Mouse (Mus musculus) heart, postnatal 0 days (tissue): ENCODE measurements at regions not wholly inside any gene's neighbourhood (a gene's known extent, or its start where the extent isn't known, plus 50 kb on each side); places are given as distances from the start of the nearest gene placed in this dataset. TPM values are rescaled to one million over a fixed set of nuclear protein-coding genes. Genes with fewer than 3 reads are reported as not detected.

Source experiments
- ATAC-seq: fragments of 200-750 bp; cut with Nextera tagmentation; 2 replicates; pipeline ENCODE4 v1.8.0; 2017; ENCODE audit warnings: low read depth, moderate number of reproducible peaks, moderate library complexity; ENCODE audit not compliant: insufficient read depth
- DNase-seq: peaks from one replicate; pipeline ENCODE4 v3.0.0-alpha.2; 2016; ENCODE audit warnings: low spot score
- H3K27ac ChIP-seq: fragments of 300-500 bp; sonication (generic); 2 replicates; pipeline ENCODE4 v1.5.1; 2014; ENCODE audit warnings: low read depth, mild to moderate bottlenecking
- H3K27me3 ChIP-seq: fragments of 300-500 bp; sonication (generic); 2 replicates; pipeline ENCODE4 v1.6.1; 2014; ENCODE audit warnings: low read length, mixed read lengths; ENCODE audit not compliant: control insufficient read depth, insufficient read depth
- H3K36me3 ChIP-seq: fragments of 300-500 bp; sonication (generic); replicated peaks from 2 replicates; pipeline ENCODE4 v1.6.1; 2014; ENCODE audit warnings: low read length, mixed read lengths; ENCODE audit not compliant: control insufficient read depth, insufficient read depth
- H3K4me1 ChIP-seq: fragments of 300-500 bp; sonication (generic); 2 replicates; pipeline ENCODE4 v1.6.1; 2014; ENCODE audit warnings: antibody characterized with exemption; ENCODE audit not compliant: control insufficient read depth, insufficient read depth
- H3K4me2 ChIP-seq: fragments of 300-500 bp; sonication (generic); 2 replicates; pipeline ENCODE4 v1.6.1; 2014; ENCODE audit warnings: low read depth, mild to moderate bottlenecking, low read length, moderate library complexity
- H3K4me3 ChIP-seq: fragments of 300-500 bp; sonication (generic); 2 replicates; pipeline ENCODE4 v1.5.1; 2014; ENCODE audit warnings: low read depth, low read length
- H3K9ac ChIP-seq: fragments of 300-500 bp; sonication (generic); replicated peaks from 2 replicates; pipeline ENCODE4 v1.6.1; 2014; ENCODE audit warnings: low read depth, low read length, mixed read lengths
- H3K9me3 ChIP-seq: fragments of 300-500 bp; sonication (generic); replicated peaks from 2 replicates; pipeline ENCODE4 v1.6.1; 2016; ENCODE audit warnings: low read length; ENCODE audit not compliant: control insufficient read depth
- CTCF ChIP-seq: IDR thresholded peaks from 2 replicates; pipeline ENCODE4 v1.5.1; 2016; ENCODE audit warnings: antibody characterized with exemption, control low read depth, low read depth
- EP300 ChIP-seq: IDR thresholded peaks from 2 replicates; pipeline ENCODE4 v1.6.1; 2016; ENCODE audit warnings: antibody characterized with exemption, low read depth
- WGBS: fragments of 180-500 bp; shearing (Covaris S2); extraction: QIAGEN DNeasy Blood & Tissue Kit; methylation state at CpG from one replicate; pipeline ENCODE4 v1.1.7; 2014; 5-methylcytosine and 5-hydroxymethylcytosine counted together
- microRNA counts: library from miRNA; unstranded; fragments of <30 nt; microRNA quantifications from one replicate; lab custom pipeline; 2015
- microRNA-seq: library from miRNA; unstranded; fragments of <30 nt; microRNA quantifications from one replicate; pipeline ENCODE4, GENCODE M21; 2016

DNA sequence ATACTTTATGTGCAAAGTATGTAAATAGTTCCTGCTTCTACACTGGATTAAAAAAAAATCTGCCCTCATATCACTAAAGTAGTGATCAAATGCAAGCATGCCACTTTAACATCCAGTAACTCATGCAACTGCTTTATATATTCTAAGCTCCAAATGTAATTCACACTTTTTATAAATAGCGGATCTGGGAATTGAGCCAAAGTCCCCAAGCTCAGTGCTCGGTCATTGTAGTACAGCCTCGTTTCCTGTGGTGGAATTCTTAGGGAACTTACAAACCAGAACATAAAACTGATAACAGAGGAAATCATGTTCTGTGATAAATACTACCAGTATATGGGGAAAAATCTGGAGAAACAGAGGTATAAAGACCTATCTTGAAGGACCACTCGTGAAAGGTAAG, 690.1 kb upstream of the Tmpo start:
- 4% methylated on average over 4 of the region's 4 CpGs for WGBS
- Histone ChIP-seq H3K9ac (no peak overlapping the region), H3K27me3 (no peaks in the 10 kb centered on the region), H3K36me3 (no peaks in the 10 kb centered on the region), H3K4me1 (no peaks in the 10 kb centered on the region; the same call in 1 of the 2 replicates), H3K9me3 (no peaks in the 10 kb centered on the region), H3K4me2 (no peak overlapping the region), H3K4me3 (no peak overlapping the region), H3K27ac (no peak overlapping the region)
- DNase-seq (peak; percentile 69), ATAC-seq (no peak)
- TF ChIP-seq EP300 = no peak
- TF ChIP-seq CTCF = no peak

DNA sequence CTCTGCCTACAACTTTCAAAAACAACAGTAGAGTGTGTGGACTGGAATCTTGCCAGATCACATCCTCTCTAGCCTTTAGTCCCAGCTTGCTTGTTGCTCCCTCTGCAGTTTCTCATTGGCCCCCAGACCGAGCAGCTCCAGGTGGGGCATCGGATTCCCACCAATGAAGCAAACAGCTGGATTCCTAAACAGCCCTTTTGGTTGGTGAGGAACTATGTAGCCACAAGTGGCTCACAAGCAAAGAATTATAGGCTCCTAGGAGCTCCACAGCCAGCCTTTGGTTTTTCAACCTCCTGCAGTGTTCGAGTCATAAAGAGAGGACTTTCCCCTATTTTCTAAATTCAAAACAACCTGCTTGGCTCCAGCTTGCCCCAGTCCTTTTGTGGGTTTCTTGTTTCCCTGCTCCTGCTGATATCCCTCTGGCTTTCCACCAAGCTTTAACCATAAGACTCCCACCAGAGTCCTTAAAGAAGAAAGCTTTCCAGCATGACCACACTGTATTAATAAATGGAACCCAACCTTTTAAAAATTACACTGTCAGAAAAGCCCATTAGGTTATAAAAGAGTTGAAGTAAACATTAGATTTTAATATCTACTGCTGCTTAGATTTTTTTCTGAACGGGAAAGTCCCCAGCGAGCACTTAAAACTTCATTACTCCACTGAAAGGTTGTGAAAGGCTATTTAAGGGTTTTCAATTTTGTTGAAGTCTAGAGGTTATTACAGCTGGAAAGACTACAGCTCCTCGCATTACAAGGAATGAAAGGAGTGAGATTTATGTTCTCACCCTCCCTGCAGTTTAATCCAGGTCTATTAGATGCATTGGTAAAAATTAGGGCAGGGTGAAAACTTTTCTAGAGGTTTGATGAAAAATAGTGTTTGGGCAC, 677.8 kb upstream of the Tmpo start:
- Histone ChIP-seq H3K36me3 (no peaks in the 10 kb centered on the region), H3K27me3 (no peaks in the 10 kb centered on the region), H3K27ac (no peak overlapping the region), H3K4me1 (no peaks in the 10 kb centered on the region), H3K9ac (no peak overlapping the region), H3K4me2 (no peak overlapping the region), H3K4me3 (no peak overlapping the region), H3K9me3 (no peaks in the 10 kb centered on the region; the same call in 1 of the 2 replicates)
- TF ChIP-seq CTCF = no peak
- ATAC-seq (no peak), DNase-seq (no peak)
- WGBS = 52% methylated on average over 6 of the region's 6 CpGs

DNA sequence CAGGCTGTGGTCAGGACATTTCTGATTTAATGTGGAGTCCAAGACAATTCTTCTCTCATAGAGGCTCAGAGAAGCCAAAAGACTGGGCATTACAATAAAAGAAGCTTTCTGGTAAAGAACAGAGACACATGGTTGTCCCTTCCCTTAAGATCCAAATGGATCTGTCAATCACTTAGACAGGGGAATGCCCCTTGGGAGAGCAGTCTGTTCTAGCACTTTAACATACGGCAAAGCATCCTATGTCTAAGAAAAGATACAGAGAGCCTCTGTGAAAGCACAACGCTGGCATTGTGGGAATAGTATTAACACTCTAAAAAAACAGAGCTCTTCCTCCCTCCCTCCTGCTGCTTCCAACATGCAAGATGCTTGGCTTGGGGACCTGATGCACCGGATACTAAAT, 646.0 kb upstream of the Tmpo start:
- TF ChIP-seq EP300 = no peak
- TF ChIP-seq CTCF = no peak
- H3K9ac ChIP-seq = no peak overlapping the region
- H3K27ac ChIP-seq = no peak overlapping the region
- no peaks in the 10 kb centered on the region for H3K4me1 ChIP-seq
- WGBS = 57% methylated on average over 3 of the region's 3 CpGs
- H3K36me3 ChIP-seq = no peaks in the 10 kb centered on the region
- DNase-seq = no peak
- ATAC-seq = no peak
- H3K4me2 ChIP-seq = no peak overlapping the region
- H3K9me3 ChIP-seq = no peaks in the 10 kb centered on the region
- H3K4me3 ChIP-seq = no peak overlapping the region
- no peaks in the 10 kb centered on the region for H3K27me3 ChIP-seq

DNA sequence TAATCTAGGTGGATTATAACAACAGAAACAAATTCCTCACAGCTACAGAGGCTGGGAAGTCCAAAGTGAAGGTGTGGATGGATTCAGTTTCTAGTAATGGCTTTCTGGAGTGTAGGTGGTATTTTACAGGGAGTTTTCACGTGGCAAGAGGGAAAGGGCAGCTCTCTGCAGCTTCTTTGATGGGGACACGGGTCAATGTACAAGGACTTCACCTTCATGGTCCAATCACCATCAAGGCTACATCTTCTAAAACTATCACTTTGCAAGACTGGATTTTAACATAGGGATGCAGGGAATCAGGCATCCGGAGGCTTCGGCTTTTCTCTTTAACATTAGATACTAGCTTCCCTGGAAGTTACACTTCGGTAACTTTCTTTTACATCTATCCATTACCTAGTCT, 642.4 kb upstream of the Tmpo start:
- Histone ChIP-seq H3K27me3 (no peaks in the 10 kb centered on the region), H3K4me2 (no peak overlapping the region), H3K9me3 (no peaks in the 10 kb centered on the region), H3K4me3 (no peak overlapping the region), H3K9ac (no peak overlapping the region), H3K4me1 (no peaks in the 10 kb centered on the region), H3K27ac (no peak overlapping the region), H3K36me3 (no peaks in the 10 kb centered on the region)
- no peak for TF ChIP-seq CTCF
- TF ChIP-seq EP300 = no peak
- WGBS = 82% methylated on average over 5 of the region's 5 CpGs
- no peak for DNase-seq
- ATAC-seq = no peak

DNA sequence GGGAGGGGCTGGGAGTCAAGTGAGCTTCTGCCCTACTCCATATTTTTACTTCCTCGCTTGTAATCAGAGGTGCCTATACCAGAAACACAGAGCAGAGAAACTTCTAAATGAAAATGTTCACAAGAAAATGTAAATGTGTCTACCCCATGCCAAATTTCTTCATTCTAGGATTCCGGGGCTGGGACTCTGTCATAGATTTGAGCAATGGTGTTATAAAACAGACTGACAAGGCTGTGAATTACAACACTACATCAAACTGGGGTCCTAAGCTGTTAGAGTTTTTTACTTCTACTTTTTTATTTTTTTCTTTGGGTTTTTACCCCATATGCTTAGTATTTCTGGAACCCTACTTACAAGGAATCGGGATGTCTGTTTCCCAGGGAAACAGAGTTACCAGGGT, 623.8 kb upstream of the Tmpo start:
- Histone ChIP-seq H3K4me3 (no peak overlapping the region), H3K36me3 (no peaks in the 10 kb centered on the region), H3K4me2 (no peak overlapping the region), H3K27me3 (no peaks in the 10 kb centered on the region), H3K27ac (no peak overlapping the region), H3K4me1 (no peaks in the 10 kb centered on the region), H3K9ac (no peak overlapping the region), H3K9me3 (no peaks in the 10 kb centered on the region)
- ATAC-seq (no peak), DNase-seq (no peak)
- TF ChIP-seq EP300 (no peak), CTCF (no peak)
- 81% methylated on average over 3 of the region's 3 CpGs for WGBS

MicroRNAs encoded in the stretch of these regions (microRNA counts, 519-probe panel; counts per million panel counts)
- microRNA mmu-miR-135a (lab: Ali Mortazavi, UCI) = 2,187 counts per million, percentile 21 among the panel's probes with 10 or more counts

Small RNAs in the stretch of these regions (microRNA-seq; reads per million reads assigned to microRNA genes)
- not detected for gene Gm22582
- 1.1 reads per million for gene Mir1251
- gene Mir135a-2 = 0.54 reads per million
